Mouse (Mus musculus) granulocyte monocyte progenitor cell, adult 5-6 weeks (primary cell): Measurements from ENCODE around the gene Bicral. TPM values are rescaled to one million over a fixed set of nuclear protein-coding genes. Genes with fewer than 3 reads are reported as not detected.
"Not testable (repeated sequence)": the region's sequence is repeated elsewhere in the genome, so short reads cannot be mapped to it uniquely, and the experiment has no call there.

ENCODE experiments used
- ATAC-seq: replicated peaks from 2 replicates; pipeline ENCODE4 v1.8.0; 2016; ENCODE audit warnings: mild to moderate bottlenecking, moderate TSS enrichment, inconsistent platforms; ENCODE audit not compliant: poor library complexity, severe bottlenecking
- total RNA-seq, 2 experiments: library from RNA; stranded (forward) in 1 of 2; stranded (reverse) in 1 of 2; fragments of 200-712, 200-1000 nt in 1 of 2; fragments of >200 nt in 1 of 2; fragmentation: Nextera tagmentation in 1 of 2; gene quantifications; 2 replicates each; pipeline ENCODE4 v1.2.3; 2014 to 2017

The Bicral gene
- total RNA-seq, 2 experiments from 2014 or later: 11.7 to 25.8 TPM

DNA sequence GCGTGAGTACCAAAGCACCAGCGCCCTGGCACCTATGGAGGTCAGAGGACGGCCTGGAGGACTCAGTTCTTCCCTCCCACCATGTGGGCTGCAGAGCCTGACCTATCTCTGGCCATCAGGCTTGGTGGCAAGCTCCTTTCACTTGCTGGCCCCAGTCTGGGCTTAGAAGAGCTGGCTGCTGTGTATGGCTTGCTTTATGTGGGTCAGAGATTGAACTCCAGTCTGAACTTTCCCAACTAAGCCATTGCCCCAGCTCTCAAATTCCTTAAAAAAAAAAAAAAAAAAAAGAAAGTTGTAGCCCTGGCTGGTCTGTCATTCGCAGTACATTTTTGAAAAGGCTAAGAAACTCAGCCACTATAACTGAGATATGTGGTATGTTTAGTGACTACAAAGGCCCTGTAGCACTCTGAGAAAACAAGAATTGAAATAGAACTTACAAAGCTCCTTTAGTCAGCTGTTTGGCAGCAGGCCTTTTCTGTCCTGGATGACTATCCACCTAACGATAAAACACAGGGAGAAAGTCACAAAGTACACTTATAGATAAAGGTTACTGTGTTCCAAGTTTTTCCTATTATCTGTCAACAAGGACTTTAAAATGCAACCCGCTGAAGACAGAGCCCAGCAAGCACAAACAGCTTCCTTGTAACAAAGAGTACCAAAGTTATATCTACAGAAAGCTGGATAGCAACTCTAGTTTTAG lies 49.0 kb downstream of the Bicral start:
- no peak for ATAC-seq

DNA sequence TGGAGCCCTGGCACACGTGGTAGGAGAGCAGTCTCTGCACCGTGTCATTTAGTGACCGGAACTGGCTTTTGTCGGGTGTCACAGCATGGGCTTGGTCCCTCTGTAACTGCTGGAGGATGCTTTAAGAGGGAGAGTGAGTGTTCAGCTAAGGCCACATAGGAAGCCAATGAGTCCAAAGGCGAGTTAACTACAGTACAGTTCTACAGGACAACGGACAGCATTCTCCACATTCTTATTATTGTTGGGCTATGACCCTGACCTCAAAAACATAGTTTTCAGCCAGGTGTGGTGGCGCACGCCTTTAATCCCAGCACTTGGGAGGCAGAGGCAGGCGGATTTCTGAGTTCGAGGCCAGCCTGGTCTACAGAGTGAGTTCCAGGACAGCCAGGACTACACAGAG lies 49.9 kb downstream of the Bicral start:
- ATAC-seq: no peak

GRCm38 (mm10) chr17:46801761-46802160 lies 56.5 kb downstream of the Bicral start:
- no peak for ATAC-seq

DNA sequence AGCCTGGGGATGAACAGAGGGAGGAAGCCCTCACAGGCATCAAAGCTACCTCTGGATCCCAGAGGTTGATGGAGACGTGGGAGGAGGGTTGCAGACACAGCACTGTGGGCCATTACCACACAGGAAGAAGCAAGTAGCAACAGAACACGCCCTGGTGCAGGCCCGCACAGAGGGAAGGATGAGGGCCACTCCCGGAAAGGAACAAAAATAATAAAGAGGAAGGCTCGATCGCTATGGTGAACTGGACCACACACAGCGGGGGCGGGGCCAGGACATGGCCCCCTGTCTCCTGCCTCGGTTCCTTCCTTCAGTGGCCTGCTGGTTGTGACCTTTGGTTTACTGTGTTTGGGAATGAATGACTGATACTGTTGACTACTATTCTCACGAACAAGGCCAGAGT lies 58.6 kb downstream of the Bicral start:
- peak; percentile 75 for ATAC-seq

- no peak for ATAC-seq
These were observed 60.9 kb downstream of the Bicral start for GRCm38 (mm10) chr17:46797386-46797785.

GRCm38 (mm10) chr17:46796743-46797142 lies 61.5 kb downstream of the Bicral start:
- no peak for ATAC-seq

GRCm38 (mm10) chr17:46792963-46793362 lies 65.3 kb downstream of the Bicral start:
- ATAC-seq: no peak

GRCm38 (mm10) chr17:46787974-46788373 lies 70.3 kb downstream of the Bicral start:
- not testable (repeated sequence) for ATAC-seq

GRCm38 (mm10) chr17:46786952-46787351 lies 71.3 kb downstream of the Bicral start:
- ATAC-seq: no peak

DNA sequence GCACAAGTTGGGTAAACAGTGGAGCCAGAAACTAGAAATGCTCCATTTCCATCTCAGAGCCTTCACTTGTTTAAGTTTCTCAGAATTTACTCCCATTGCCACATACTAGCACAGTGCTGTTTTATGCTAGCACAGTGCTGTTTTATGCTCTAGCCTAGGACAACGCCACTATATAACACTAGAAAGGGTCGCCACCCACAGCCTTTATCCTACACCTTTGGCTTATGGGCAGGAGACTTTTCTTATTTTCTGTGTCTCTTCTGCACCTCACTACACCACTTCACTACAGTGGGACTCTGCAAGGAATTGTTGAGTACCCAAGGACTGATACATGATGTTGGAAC lies 75.1 kb downstream of the Bicral start:
- ATAC-seq: no peak

GRCm38 (mm10) chr17:46782341-46783221 lies 75.7 kb downstream of the Bicral start, which contains the start of gene Rpl7l1:
Gene Rpl7l1 (minus strand): TSS chr17:46782672.
- peak; percentile 92 for ATAC-seq

DNA sequence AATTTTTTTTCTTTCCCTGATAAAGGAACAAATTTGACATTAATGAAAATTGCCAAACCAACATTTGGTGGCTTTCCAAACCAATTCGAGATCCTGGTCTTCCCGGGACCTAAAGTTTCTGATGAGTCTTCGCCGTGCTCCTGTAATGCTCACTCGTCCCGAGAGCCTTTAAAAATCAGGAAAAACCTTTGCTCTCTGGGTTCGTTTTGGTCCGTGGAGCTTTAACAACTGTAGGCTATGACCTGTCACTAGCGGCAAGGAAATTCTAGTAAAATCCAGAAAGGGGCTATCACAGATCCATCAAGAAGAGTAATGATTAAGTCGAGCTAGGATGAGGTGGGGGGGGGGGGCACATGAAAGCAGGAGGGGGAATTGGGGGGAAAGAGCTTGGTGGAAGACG lies 76.4 kb downstream of the Bicral start:
- no peak for ATAC-seq

DNA sequence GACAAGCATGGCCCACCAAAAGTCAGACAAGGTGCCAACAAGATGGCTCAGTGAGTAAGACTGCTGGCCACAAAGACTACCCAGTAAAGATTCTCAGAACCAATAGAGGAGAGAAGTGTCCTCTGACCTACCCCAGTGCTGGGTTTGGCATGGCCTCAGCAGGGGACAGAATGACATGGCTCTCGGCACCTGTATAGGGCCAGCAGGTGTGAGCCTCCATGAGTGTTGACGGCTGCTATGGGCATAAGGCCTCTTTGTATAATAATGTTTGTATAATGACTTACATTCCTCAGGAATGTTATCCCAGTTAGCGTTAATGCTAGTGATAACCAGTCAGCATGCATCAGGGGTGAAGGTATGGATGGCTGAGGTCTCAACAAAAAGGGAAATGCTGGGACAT lies 82.2 kb downstream of the Bicral start:
- ATAC-seq: no peak

DNA sequence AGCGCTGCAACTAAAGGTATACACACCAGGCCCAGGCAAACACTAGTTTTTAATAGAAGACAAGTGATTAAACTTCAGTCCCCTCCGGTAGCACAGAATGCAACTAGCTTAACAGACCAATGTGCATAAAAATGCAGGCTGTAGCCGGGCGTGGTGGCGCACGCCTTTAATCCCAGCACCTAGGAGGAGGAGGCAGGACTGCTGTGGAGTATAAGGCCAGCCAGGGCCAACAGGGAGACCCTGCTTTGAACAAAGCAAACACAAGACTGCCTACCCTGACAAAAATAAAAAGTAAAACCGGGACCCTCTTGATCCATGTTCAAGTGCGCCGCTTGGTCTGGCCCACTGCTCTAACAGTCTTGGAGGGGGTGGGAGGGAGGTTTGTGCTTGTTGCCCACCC lies 83.2 kb downstream of the Bicral start:
- ATAC-seq: no peak

GRCm38 (mm10) chr17:46774131-46774472 lies 84.2 kb downstream of the Bicral start:
- no peak for ATAC-seq

GRCm38 (mm10) chr17:46773278-46774130 lies 84.8 kb downstream of the Bicral start:
- ATAC-seq: peak; percentile 24; the same call in 1 of the 2 replicates

- peak; percentile 70 for ATAC-seq
These were observed 85.6 kb downstream of the Bicral start, which contains the start of gene 2310039H08Rik for GRCm38 (mm10) chr17:46772404-46773277. Gene 2310039H08Rik (plus strand): TSS chr17:46772635.

DNA sequence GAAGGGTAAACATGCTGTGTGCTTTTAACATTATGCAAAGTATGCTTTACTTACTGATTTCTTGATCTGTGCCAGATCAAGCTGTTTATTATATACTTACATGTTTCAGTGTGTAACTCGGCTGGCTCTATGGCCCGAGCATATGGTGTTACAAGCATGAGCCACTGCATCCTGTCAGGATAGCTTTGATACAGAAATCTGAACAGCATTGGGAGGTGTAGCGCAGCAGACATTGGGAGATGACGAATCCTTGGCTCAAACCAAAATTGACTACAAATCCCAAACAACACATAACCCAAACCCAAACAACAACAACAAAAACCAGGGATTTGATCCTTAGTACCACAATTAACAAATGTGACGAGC lies 86.3 kb downstream of the Bicral start:
- ATAC-seq: no peak

DNA sequence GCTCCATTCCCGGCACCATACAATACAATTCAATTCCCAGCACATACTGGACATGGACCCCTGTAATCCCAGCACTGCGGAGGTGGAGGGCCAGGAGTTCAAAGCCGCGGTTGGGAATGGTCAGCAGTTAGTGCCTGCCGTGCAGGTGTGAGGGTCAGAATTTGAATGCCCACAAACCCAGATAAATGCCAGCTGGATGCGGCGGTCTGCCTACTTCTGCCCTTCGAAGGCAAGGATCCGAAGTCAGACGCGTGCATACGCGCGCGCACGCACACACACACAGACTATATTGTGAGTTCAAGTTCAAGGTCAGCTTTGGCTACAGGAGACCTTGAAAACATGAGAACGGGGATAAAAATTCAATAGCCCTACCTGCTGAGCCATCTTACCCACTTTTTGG lies 86.7 kb downstream of the Bicral start:
- ATAC-seq: no peak

DNA sequence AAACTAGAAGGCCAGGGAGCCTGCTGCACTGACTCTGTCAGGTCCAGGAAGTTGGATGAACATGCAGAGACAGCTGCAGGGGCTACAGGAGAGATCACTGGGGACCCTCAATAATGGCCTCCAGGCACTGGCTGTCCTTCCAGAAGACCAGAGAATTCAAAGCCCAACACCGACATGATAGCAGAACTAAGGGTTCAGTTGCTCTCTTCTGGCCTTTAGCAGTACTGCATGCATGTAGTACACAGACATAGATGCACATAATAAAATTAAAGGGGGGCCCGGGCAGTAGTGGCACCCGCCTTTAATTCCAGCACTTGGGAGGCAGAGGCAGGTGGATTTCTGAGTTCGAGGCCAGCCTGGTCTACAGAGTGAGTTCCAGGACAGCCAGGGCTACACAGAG lies 87.3 kb downstream of the Bicral start:
- no peak; the same call in 1 of the 2 replicates for ATAC-seq
